Mouse (Mus musculus): ENCODE measurements around the gene Lrpap1. TPM values are rescaled to one million over a fixed set of nuclear protein-coding genes. Genes with fewer than 3 reads are reported as not detected.

Gene Lrpap1
- polyA plus RNA-seq, 1 experiment from 2014 or later = 73.0 TPM

Other genes with a start within 250 kb of the Lrpap1 start
- gene Msantd1, start 197.8 kb downstream of the Lrpap1 start, polyA plus RNA-seq (2016; fragmentation: Nextera tagmentation; extraction: Ambion mirVana) = 0.55 and 1.2 TPM in 2 replicates
- 57.6 and 59.8 TPM in 2 replicates for gene Rgs12, start 156.3 kb downstream of the Lrpap1 start, polyA plus RNA-seq (2016; fragmentation: Nextera tagmentation; extraction: Ambion mirVana)
- gene Hgfac, start 64.3 kb downstream of the Lrpap1 start, polyA plus RNA-seq (2016; fragmentation: Nextera tagmentation; extraction: Ambion mirVana) = 0.12 and 0.79 TPM in 2 replicates
- 0.12 and 0.38 TPM in 2 replicates for gene Dok7, start 49.0 kb downstream of the Lrpap1 start, polyA plus RNA-seq (2016; fragmentation: Nextera tagmentation; extraction: Ambion mirVana)
- gene Adra2c, start 172.6 kb upstream of the Lrpap1 start, polyA plus RNA-seq (2016; fragmentation: Nextera tagmentation; extraction: Ambion mirVana) = not detected in 2 replicates